Mouse (Mus musculus): ENCODE data around the gene Hspb9. TPM values are rescaled to one million over a fixed set of nuclear protein-coding genes. Genes with fewer than 3 reads are reported as not detected.

Gene Hspb9
- polyA plus RNA-seq, 1 experiment from 2014 or later, result 0.97 TPM

DNA sequence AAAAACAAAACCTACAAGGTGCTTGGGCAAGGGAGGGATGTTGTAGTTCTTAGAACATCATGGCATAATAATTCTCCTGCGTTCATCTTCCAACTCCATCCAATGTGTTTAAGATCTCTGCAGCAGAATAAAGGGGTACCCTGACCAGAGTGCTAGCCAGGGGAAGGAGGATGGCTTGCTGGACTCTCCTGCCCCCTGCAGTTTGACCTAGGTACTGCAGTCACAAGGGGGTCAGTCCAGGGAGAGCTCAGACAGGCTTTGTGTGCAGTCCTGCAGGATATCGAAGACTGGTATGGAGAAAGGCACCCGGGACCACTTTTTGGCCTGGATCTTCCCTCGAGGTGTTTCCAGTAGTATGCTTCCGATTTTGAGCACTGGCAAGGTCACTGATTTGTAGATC lies 18.7 kb upstream of the Hspb9 start:
- no peak overlapping the region for H3K27ac ChIP-seq (ENCODE audit: low read depth)
- no peaks in the 10 kb centered on the region for H3K9me3 ChIP-seq (ENCODE audit: low read depth, low read length)
- ATAC-seq (ENCODE audit: insufficient read depth) (no peak), DNase-seq (peak; percentile 78)
- H3K36me3 ChIP-seq (ENCODE audit: insufficient read depth), result 0 out of 2 replicates have a peak, but pooled peaks cover 4% of the 10 kb centered on the region
- no peak overlapping the region for H3K4me3 ChIP-seq (ENCODE audit: low read depth, low read length)
- WGBS, result 32% methylated on average over 5 of the region's 5 CpGs
- no peak overlapping the region for H3K4me2 ChIP-seq
- H3K9ac ChIP-seq, result no peak overlapping the region
- peaks cover 21% of the 10 kb centered on the region for H3K27me3 ChIP-seq (ENCODE audit: insufficient read depth, low read length)
- peak; percentile 94 for TF ChIP-seq CTCF (IDR thresholded peaks at IDR 0.05; ENCODE audit: low read depth)
- H3K4me1 ChIP-seq (ENCODE audit: insufficient read depth), result no peaks in the 10 kb centered on the region

- H3K36me3 ChIP-seq (ENCODE audit: insufficient read depth), result 0 out of 2 replicates have a peak, but pooled peaks cover 4% of the 10 kb centered on the region
- DNase-seq, result no peak
- H3K27me3 ChIP-seq (ENCODE audit: insufficient read depth, low read length), result no peaks in the 10 kb centered on the region
- no peak overlapping the region for H3K9ac ChIP-seq
- WGBS, result 72% methylated on average over 7 of the region's 7 CpGs
- no peak overlapping the region for H3K4me2 ChIP-seq
- H3K27ac ChIP-seq (ENCODE audit: low read depth), result no peak overlapping the region
- ATAC-seq (ENCODE audit: insufficient read depth), result no peak
- H3K9me3 ChIP-seq (ENCODE audit: low read depth, low read length), result no peaks in the 10 kb centered on the region
- no peak overlapping the region for H3K4me3 ChIP-seq (ENCODE audit: low read depth, low read length)
- 0 out of 2 replicates have a peak, but pooled peaks cover 2% of the 10 kb centered on the region for H3K4me1 ChIP-seq (ENCODE audit: insufficient read depth)
- TF ChIP-seq CTCF (IDR thresholded peaks at IDR 0.05; ENCODE audit: low read depth), result no peak
Observed at GRCm38 (mm10) chr11:100697921-100698320, 15.7 kb upstream of the Hspb9 start.

GRCm38 (mm10) chr11:100700710-100701109 lies 12.9 kb upstream of the Hspb9 start:
- no peak for DNase-seq
- 71% methylated on average over 3 of the region's 3 CpGs for WGBS

DNA sequence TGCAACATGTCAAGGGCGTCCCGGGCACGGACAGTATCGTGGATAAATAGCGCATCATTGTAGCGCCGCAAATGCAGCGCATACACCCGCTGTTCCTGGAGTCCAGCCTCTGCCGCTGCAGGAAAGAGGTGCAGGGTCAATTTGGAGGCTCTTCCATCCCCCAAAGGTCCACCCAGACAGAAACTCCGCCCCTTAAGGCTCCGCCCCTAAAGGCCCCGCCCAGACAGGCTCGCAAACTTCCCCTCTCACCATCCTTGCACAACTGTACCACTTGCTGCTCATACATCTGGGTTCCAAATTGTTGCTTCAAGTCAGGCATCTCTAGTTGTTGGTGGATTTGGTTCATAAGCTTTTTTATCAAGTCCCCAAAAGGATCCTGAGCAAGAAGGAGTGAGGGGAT lies 12.3 kb upstream of the Hspb9 start:
- no peak for TF ChIP-seq CTCF (IDR thresholded peaks at IDR 0.05; ENCODE audit: low read depth)
- peaks cover 24% of the 10 kb centered on the region for H3K36me3 ChIP-seq (ENCODE audit: insufficient read depth)
- no peak overlapping the region for H3K27ac ChIP-seq (ENCODE audit: low read depth)
- H3K4me1 ChIP-seq (ENCODE audit: insufficient read depth), result 0 out of 2 replicates have a peak, but pooled peaks cover 2% of the 10 kb centered on the region
- H3K4me3 ChIP-seq (ENCODE audit: low read depth, low read length), result peak overlapping the region; percentile 19; the same call in 1 of the 2 replicates
- ATAC-seq (ENCODE audit: insufficient read depth), result peak; percentile 65
- H3K9me3 ChIP-seq (ENCODE audit: low read depth, low read length), result no peaks in the 10 kb centered on the region
- H3K9ac ChIP-seq, result 0 out of 2 replicates have a peak overlapping the region, but pooled peaks have one; percentile 3
- 7% methylated on average over 14 of the region's 14 CpGs for WGBS
- peak; percentile 79 for DNase-seq
- peak overlapping the region; percentile 53 for H3K4me2 ChIP-seq
- no peaks in the 10 kb centered on the region for H3K27me3 ChIP-seq (ENCODE audit: insufficient read depth, low read length)

More at GRCm38 (mm10) chr11:100700710-100701109, 12.9 kb upstream of the Hspb9 start:
- H3K9me3 ChIP-seq (ENCODE audit: low read depth, low read length), result no peaks in the 10 kb centered on the region
- H3K9ac ChIP-seq, result no peak overlapping the region
- peak overlapping the region; percentile 53; the same call in 1 of the 2 replicates for H3K4me2 ChIP-seq
- no peak for ATAC-seq (ENCODE audit: insufficient read depth)
- TF ChIP-seq CTCF (IDR thresholded peaks at IDR 0.05; ENCODE audit: low read depth), result no peak
- 0 out of 2 replicates have a peak, but pooled peaks cover 2% of the 10 kb centered on the region for H3K4me1 ChIP-seq (ENCODE audit: insufficient read depth)
- peaks cover 18% of the 10 kb centered on the region for H3K36me3 ChIP-seq (ENCODE audit: insufficient read depth)
- no peak overlapping the region for H3K4me3 ChIP-seq (ENCODE audit: low read depth, low read length)
- no peak overlapping the region for H3K27ac ChIP-seq (ENCODE audit: low read depth)
- H3K27me3 ChIP-seq (ENCODE audit: insufficient read depth, low read length), result no peaks in the 10 kb centered on the region

GRCm38 (mm10) chr11:100702081-100702851 lies 11.4 kb upstream of the Hspb9 start:
- DNase-seq, result peak; percentile 95
- Histone ChIP-seq H3K9me3 (ENCODE audit: low read depth, low read length) (no peaks in the 10 kb centered on the region), H3K4me1 (ENCODE audit: insufficient read depth) (0 out of 2 replicates have a peak, but pooled peaks cover 2% of the 10 kb centered on the region), H3K27ac (ENCODE audit: low read depth) (no peak overlapping the region), H3K9ac (no peak overlapping the region), H3K27me3 (ENCODE audit: insufficient read depth, low read length) (no peaks in the 10 kb centered on the region), H3K4me3 (ENCODE audit: low read depth, low read length) (no peak overlapping the region), H3K36me3 (ENCODE audit: insufficient read depth) (peaks cover 34% of the 10 kb centered on the region), H3K4me2 (peak overlapping the region; percentile 46)
- peak; percentile 37 for ATAC-seq (ENCODE audit: insufficient read depth)
- peak; percentile 96 for TF ChIP-seq CTCF (IDR thresholded peaks at IDR 0.05; ENCODE audit: low read depth)
- 35% methylated on average over 19 of the region's 19 CpGs for WGBS

- 45% methylated on average over 7 of the region's 7 CpGs for WGBS
- H3K27me3 ChIP-seq (ENCODE audit: insufficient read depth, low read length), result no peaks in the 10 kb centered on the region
- no peak overlapping the region for H3K27ac ChIP-seq (ENCODE audit: low read depth)
- peaks cover 39% of the 10 kb centered on the region for H3K36me3 ChIP-seq (ENCODE audit: insufficient read depth)
- peak; percentile 10; the same call in 1 of the 2 replicates for ATAC-seq (ENCODE audit: insufficient read depth)
- no peak for DNase-seq
- no peaks in the 10 kb centered on the region for H3K9me3 ChIP-seq (ENCODE audit: low read depth, low read length)
- peak overlapping the region; percentile 46 for H3K4me2 ChIP-seq
- no peak overlapping the region; the same call in 1 of the 2 replicates for H3K4me3 ChIP-seq (ENCODE audit: low read depth, low read length)
- 0 out of 2 replicates have a peak, but pooled peaks cover 2% of the 10 kb centered on the region for H3K4me1 ChIP-seq (ENCODE audit: insufficient read depth)
- no peak overlapping the region for H3K9ac ChIP-seq
- no peak for TF ChIP-seq CTCF (IDR thresholded peaks at IDR 0.05; ENCODE audit: low read depth)
Observed at GRCm38 (mm10) chr11:100702906-100703305, 10.7 kb upstream of the Hspb9 start.

GRCm38 (mm10) chr11:100703366-100703765 lies 10.3 kb upstream of the Hspb9 start:
- ATAC-seq (ENCODE audit: insufficient read depth) (0 out of 2 replicates have a peak, but pooled peaks have one; percentile 8), DNase-seq (no peak)
- Histone ChIP-seq H3K4me1 (ENCODE audit: insufficient read depth) (0 out of 2 replicates have a peak, but pooled peaks cover 2% of the 10 kb centered on the region), H3K27me3 (ENCODE audit: insufficient read depth, low read length) (no peaks in the 10 kb centered on the region), H3K4me2 (peak overlapping the region; percentile 4; the same call in 1 of the 2 replicates), H3K4me3 (ENCODE audit: low read depth, low read length) (no peak overlapping the region), H3K9ac (no peak overlapping the region), H3K9me3 (ENCODE audit: low read depth, low read length) (no peaks in the 10 kb centered on the region), H3K36me3 (ENCODE audit: insufficient read depth) (peaks cover 41% of the 10 kb centered on the region), H3K27ac (ENCODE audit: low read depth) (no peak overlapping the region)
- WGBS, result 54% methylated on average over 11 of the region's 11 CpGs
- TF ChIP-seq CTCF (IDR thresholded peaks at IDR 0.05; ENCODE audit: low read depth), result no peak

Data from lung, embryonic 14.5 days (tissue).